Mouse (Mus musculus): Measurements from ENCODE around the gene Cdkn3. TPM values are rescaled to one million over a fixed set of nuclear protein-coding genes. Genes with fewer than 3 reads are reported as not detected.
"Not testable (repeated sequence)": the region's sequence is repeated elsewhere in the genome, so short reads cannot be mapped to it uniquely, and the experiment has no call there.

Gene Cdkn3
- polyA plus RNA-seq, 1 experiment from 2014 or later = 7.8 TPM

- H3K36me3 ChIP-seq (ENCODE audit: control insufficient read depth, insufficient read depth, low read length); ATAC-seq; H3K27me3 ChIP-seq (replicated peaks; ENCODE audit: control insufficient read depth, insufficient read depth, low read length); H3K27ac ChIP-seq (ENCODE audit: low read depth, low read length); H3K9ac ChIP-seq (ENCODE audit: low read depth, low read length); H3K9me3 ChIP-seq (ENCODE audit: control insufficient read depth, low read length); H3K4me1 ChIP-seq (ENCODE audit: control insufficient read depth, insufficient read depth, low read depth, low read length); H3K4me2 ChIP-seq (ENCODE audit: low read length); H3K4me3 ChIP-seq (ENCODE audit: low read length): not testable (repeated sequence)
Observed at GRCm38 (mm10) chr14:46737346-46737745, 23.0 kb upstream of the Cdkn3 start.

- Histone ChIP-seq H3K4me3 (ENCODE audit: low read length) (no peak overlapping the region), H3K9ac (ENCODE audit: low read depth, low read length) (no peak overlapping the region), H3K4me2 (ENCODE audit: low read length) (no peak overlapping the region), H3K36me3 (ENCODE audit: control insufficient read depth, insufficient read depth, low read length) (no peaks in the 10 kb centered on the region), H3K27me3 (replicated peaks; ENCODE audit: control insufficient read depth, insufficient read depth, low read length) (no peaks in the 10 kb centered on the region), H3K4me1 (ENCODE audit: control insufficient read depth, insufficient read depth, low read depth, low read length) (no peaks in the 10 kb centered on the region), H3K9me3 (ENCODE audit: control insufficient read depth, low read length) (peaks cover 2% of the 10 kb centered on the region; the same call in 1 of the 2 replicates), H3K27ac (ENCODE audit: low read depth, low read length) (no peak overlapping the region)
- ATAC-seq = no peak
- WGBS = 88% methylated on average over 2 of the region's 2 CpGs
Observed at GRCm38 (mm10) chr14:46742674-46743073, 17.7 kb upstream of the Cdkn3 start.

- H3K4me1 ChIP-seq (ENCODE audit: control insufficient read depth, insufficient read depth, low read depth, low read length) = no peaks in the 10 kb centered on the region
- H3K27ac ChIP-seq (ENCODE audit: low read depth, low read length) = no peak overlapping the region
- no peak overlapping the region for H3K9ac ChIP-seq (ENCODE audit: low read depth, low read length)
- no peak for ATAC-seq
- H3K36me3 ChIP-seq (ENCODE audit: control insufficient read depth, insufficient read depth, low read length) = no peaks in the 10 kb centered on the region
- H3K4me3 ChIP-seq (ENCODE audit: low read length) = no peak overlapping the region
- H3K27me3 ChIP-seq (replicated peaks; ENCODE audit: control insufficient read depth, insufficient read depth, low read length) = no peaks in the 10 kb centered on the region
- WGBS = 93% methylated on average over 8 of the region's 8 CpGs
- H3K4me2 ChIP-seq (ENCODE audit: low read length) = no peak overlapping the region
- H3K9me3 ChIP-seq (ENCODE audit: control insufficient read depth, low read length) = no peaks in the 10 kb centered on the region
Observed at GRCm38 (mm10) chr14:46745413-46745812, 14.9 kb upstream of the Cdkn3 start.

GRCm38 (mm10) chr14:46754371-46754770 lies 6.0 kb upstream of the Cdkn3 start:
- H3K36me3 ChIP-seq (ENCODE audit: control insufficient read depth, insufficient read depth, low read length); H3K9me3 ChIP-seq (ENCODE audit: control insufficient read depth, low read length); H3K27ac ChIP-seq (ENCODE audit: low read depth, low read length); H3K27me3 ChIP-seq (replicated peaks; ENCODE audit: control insufficient read depth, insufficient read depth, low read length); ATAC-seq; H3K4me2 ChIP-seq (ENCODE audit: low read length); H3K9ac ChIP-seq (ENCODE audit: low read depth, low read length); H3K4me3 ChIP-seq (ENCODE audit: low read length); H3K4me1 ChIP-seq (ENCODE audit: control insufficient read depth, insufficient read depth, low read depth, low read length): not testable (repeated sequence)
- 62% methylated on average over 8 of the region's 10 CpGs for WGBS

- Histone ChIP-seq H3K27ac (ENCODE audit: low read depth, low read length) (no peak overlapping the region), H3K9ac (ENCODE audit: low read depth, low read length) (no peak overlapping the region), H3K4me2 (ENCODE audit: low read length) (no peak overlapping the region), H3K9me3 (ENCODE audit: control insufficient read depth, low read length) (no peaks in the 10 kb centered on the region), H3K36me3 (ENCODE audit: control insufficient read depth, insufficient read depth, low read length) (no peaks in the 10 kb centered on the region), H3K27me3 (replicated peaks; ENCODE audit: control insufficient read depth, insufficient read depth, low read length) (no peaks in the 10 kb centered on the region), H3K4me3 (ENCODE audit: low read length) (no peak overlapping the region), H3K4me1 (ENCODE audit: control insufficient read depth, insufficient read depth, low read depth, low read length) (peaks cover 1% of the 10 kb centered on the region)
- ATAC-seq = no peak
- WGBS = 92% methylated on average over 8 of the region's 8 CpGs
Observed at GRCm38 (mm10) chr14:46755851-46756250, 4.5 kb upstream of the Cdkn3 start.

- no peak overlapping the region for H3K9ac ChIP-seq (ENCODE audit: low read depth, low read length)
- H3K27me3 ChIP-seq (replicated peaks; ENCODE audit: control insufficient read depth, insufficient read depth, low read length) = no peaks in the 10 kb centered on the region
- no peak for ATAC-seq
- H3K36me3 ChIP-seq (ENCODE audit: control insufficient read depth, insufficient read depth, low read length) = no peaks in the 10 kb centered on the region
- peaks cover 6% of the 10 kb centered on the region for H3K4me1 ChIP-seq (ENCODE audit: control insufficient read depth, insufficient read depth, low read depth, low read length)
- WGBS = 51% methylated on average over 9 of the region's 9 CpGs
- H3K4me3 ChIP-seq (ENCODE audit: low read length) = no peak overlapping the region
- no peak overlapping the region for H3K27ac ChIP-seq (ENCODE audit: low read depth, low read length)
- H3K9me3 ChIP-seq (ENCODE audit: control insufficient read depth, low read length) = no peaks in the 10 kb centered on the region
- no peak overlapping the region for H3K4me2 ChIP-seq (ENCODE audit: low read length)
Observed at GRCm38 (mm10) chr14:46757736-46758135, 2.6 kb upstream of the Cdkn3 start.

GRCm38 (mm10) chr14:46759970-46760354 lies 379 bp upstream of the Cdkn3 start:
- ATAC-seq = no peak; the same call in 1 of the 2 replicates
- H3K36me3 ChIP-seq (ENCODE audit: control insufficient read depth, insufficient read depth, low read length) = peaks cover 2% of the 10 kb centered on the region; the same call in 1 of the 2 replicates
- H3K9ac ChIP-seq (ENCODE audit: low read depth, low read length) = no peak overlapping the region
- peak overlapping the region; percentile 84 for H3K4me3 ChIP-seq (ENCODE audit: low read length)
- H3K27me3 ChIP-seq (replicated peaks; ENCODE audit: control insufficient read depth, insufficient read depth, low read length) = no peaks in the 10 kb centered on the region
- no peak overlapping the region for H3K27ac ChIP-seq (ENCODE audit: low read depth, low read length)
- H3K4me1 ChIP-seq (ENCODE audit: control insufficient read depth, insufficient read depth, low read depth, low read length) = peaks cover 6% of the 10 kb centered on the region
- no peaks in the 10 kb centered on the region for H3K9me3 ChIP-seq (ENCODE audit: control insufficient read depth, low read length)
- WGBS = 3% methylated on average over 7 of the region's 7 CpGs
- peak overlapping the region; percentile 97 for H3K4me2 ChIP-seq (ENCODE audit: low read length)

GRCm38 (mm10) chr14:46761186-46761585 lies 845 bp downstream of the Cdkn3 start:
- Histone ChIP-seq H3K4me3 (ENCODE audit: low read length) (peak overlapping the region; percentile 84), H3K4me1 (ENCODE audit: control insufficient read depth, insufficient read depth, low read depth, low read length) (peaks cover 6% of the 10 kb centered on the region), H3K27ac (ENCODE audit: low read depth, low read length) (no peak overlapping the region), H3K9ac (ENCODE audit: low read depth, low read length) (peak overlapping the region; percentile 80; the same call in 1 of the 2 replicates), H3K27me3 (replicated peaks; ENCODE audit: control insufficient read depth, insufficient read depth, low read length) (no peaks in the 10 kb centered on the region), H3K4me2 (ENCODE audit: low read length) (peak overlapping the region; percentile 97), H3K36me3 (ENCODE audit: control insufficient read depth, insufficient read depth, low read length) (peaks cover 2% of the 10 kb centered on the region; the same call in 1 of the 2 replicates), H3K9me3 (ENCODE audit: control insufficient read depth, low read length) (no peaks in the 10 kb centered on the region)
- 42% methylated on average over 6 of the region's 6 CpGs for WGBS
- ATAC-seq = no peak

GRCm38 (mm10) chr14:46767116-46767515 lies 6.8 kb downstream of the Cdkn3 start:
- Histone ChIP-seq H3K4me1 (ENCODE audit: control insufficient read depth, insufficient read depth, low read depth, low read length) (no peaks in the 10 kb centered on the region), H3K9me3 (ENCODE audit: control insufficient read depth, low read length) (no peaks in the 10 kb centered on the region), H3K36me3 (ENCODE audit: control insufficient read depth, insufficient read depth, low read length) (peaks cover 8% of the 10 kb centered on the region), H3K9ac (ENCODE audit: low read depth, low read length) (no peak overlapping the region), H3K4me3 (ENCODE audit: low read length) (no peak overlapping the region), H3K27ac (ENCODE audit: low read depth, low read length) (no peak overlapping the region), H3K4me2 (ENCODE audit: low read length) (no peak overlapping the region), H3K27me3 (replicated peaks; ENCODE audit: control insufficient read depth, insufficient read depth, low read length) (no peaks in the 10 kb centered on the region)
- no peak for ATAC-seq
- WGBS = 69% methylated on average over 12 of the region's 12 CpGs

- Histone ChIP-seq H3K4me3 (ENCODE audit: low read length) (no peak overlapping the region), H3K9ac (ENCODE audit: low read depth, low read length) (no peak overlapping the region; the same call in 1 of the 2 replicates), H3K27ac (ENCODE audit: low read depth, low read length) (no peak overlapping the region), H3K9me3 (ENCODE audit: control insufficient read depth, low read length) (no peaks in the 10 kb centered on the region), H3K27me3 (replicated peaks; ENCODE audit: control insufficient read depth, insufficient read depth, low read length) (no peaks in the 10 kb centered on the region), H3K4me2 (ENCODE audit: low read length) (no peak overlapping the region), H3K36me3 (ENCODE audit: control insufficient read depth, insufficient read depth, low read length) (peaks cover 12% of the 10 kb centered on the region; the same call in 1 of the 2 replicates), H3K4me1 (ENCODE audit: control insufficient read depth, insufficient read depth, low read depth, low read length) (no peaks in the 10 kb centered on the region)
- 84% methylated on average over 6 of the region's 6 CpGs for WGBS
- no peak for ATAC-seq
Observed at GRCm38 (mm10) chr14:46770036-46770435, 9.7 kb downstream of the Cdkn3 start.

All from hindbrain, embryonic 16.5 days (tissue).